Mouse (Mus musculus): ENCODE measurements at regions not wholly inside any gene's neighbourhood (a gene's known extent, or its start where the extent isn't known, plus 50 kb on each side); places are given as distances from the start of the nearest gene placed in this dataset.

DNA sequence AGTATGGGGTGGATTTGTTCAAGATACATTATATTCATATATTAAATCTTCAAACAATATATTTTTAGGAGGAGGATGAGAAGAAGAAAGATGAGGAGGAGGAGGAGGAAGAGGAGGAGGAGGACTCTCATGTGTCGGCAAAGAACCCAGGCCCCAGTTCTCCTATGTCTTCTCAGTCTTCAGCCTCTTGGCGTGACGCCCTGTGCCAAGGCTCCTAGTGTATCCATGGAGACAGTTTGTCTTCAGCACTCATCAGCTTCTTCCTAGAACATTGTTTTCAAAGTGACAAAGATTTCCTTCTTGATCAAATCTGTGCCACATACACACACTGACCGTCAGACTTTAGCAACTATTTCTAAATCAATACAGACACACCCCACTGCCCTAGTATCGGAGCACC lies 156.4 kb upstream of the Tox3 start:
- TF ChIP-seq CTCF (IDR thresholded peaks at IDR 0.05; ENCODE audit: control insufficient read depth, insufficient read depth, insufficient read length) (no peak), USF1 (IDR thresholded peaks at IDR 0.05; ENCODE audit: low read depth) (no peak), MYOG (IDR thresholded peaks at IDR 0.05; ENCODE audit: control insufficient read depth, extremely low read depth, insufficient read length) (no peak), CEBPB (IDR thresholded peaks at IDR 0.05; ENCODE audit: low read depth) (no peak), MYOD1 (IDR thresholded peaks at IDR 0.05; ENCODE audit: control insufficient read depth, insufficient read length, low read depth) (no peak), MAX (IDR thresholded peaks at IDR 0.05) (no peak)

All from C2C12 (cell line).